Comparison of ENCODE assay signal across 20 mouse cellular contexts in genomic region chr17:5133831-5134230, GRCm38 (mm10).
DNase-seq lines count a peak whose midpoint lies in the region; ATAC-seq and TF ChIP-seq lines count a peak whose summit lies in the region.
"Had no signal": no experiment of that assay in that cellular context is flagged by ENCODE, and none has a peak within 500 bp of the region (broad histone marks: within the 10 kb centered on the region; RNA-seq: fewer than 3 reads in every experiment).

No protein-coding gene starts in this region.

- H3K79me2 ChIP-seq in liver, adult 2 months (ENCODE audit: control insufficient read depth, insufficient read depth, low read length), result peaks cover 13% of the 10 kb centered on the region

- peak overlapping the region; percentile 2 for H3K27ac ChIP-seq in liver, adult 2 months (replicated peaks; ENCODE audit: insufficient read depth, low read depth, low read length)
- no peak overlapping the region for H3K27ac ChIP-seq in liver, embryonic 12.5 days
- H3K27ac ChIP-seq: forebrain, embryonic 10.5 days; hindbrain, embryonic 10.5 days; left cerebral cortex, adult 2 months; midbrain, embryonic 12.5 days; neural tube, embryonic 12.5 days had no signal

- no peaks in the 10 kb centered on the region for H3K9me3 ChIP-seq in liver, embryonic 12.5 days (replicated peaks)
- H3K9me3 ChIP-seq: forebrain, embryonic 10.5 days; hindbrain, embryonic 10.5 days; midbrain, embryonic 12.5 days; neural tube, embryonic 12.5 days had no signal

- no peak for TF ChIP-seq POLR2A in liver, adult 2 months (IDR thresholded peaks at IDR 0.05; ENCODE audit: extremely low read depth, insufficient read depth, low read length)

- H3K4me3 ChIP-seq in liver, adult 2 months (ENCODE audit: insufficient read depth, low read depth, low read length), result no peak overlapping the region
- no peak overlapping the region for H3K4me3 ChIP-seq in liver, embryonic 12.5 days
- H3K4me3 ChIP-seq: forebrain, embryonic 10.5 days; hindbrain, embryonic 10.5 days; left cerebral cortex, adult 2 months; midbrain, embryonic 12.5 days; neural tube, embryonic 12.5 days had no signal

- H3K4me1 ChIP-seq in liver, adult 2 months (ENCODE audit: control insufficient read depth, insufficient read depth, low read length), result peaks cover 20% of the 10 kb centered on the region
- peaks cover 33% of the 10 kb centered on the region for H3K4me1 ChIP-seq in liver, embryonic 12.5 days

- DNase-seq in gastrocnemius, postnatal 25 days, result peak; percentile 24
- no peak for DNase-seq in gastrocnemius, postnatal 14 days
- peak; percentile 71 for DNase-seq in liver, adult 2 months (ENCODE audit: extremely low read depth, low read depth, low spot score)
- peak; percentile 80 for DNase-seq in adrenal gland, postnatal 14 days
- DNase-seq in kidney, postnatal 14 days, result peak; percentile 57
- no peak for DNase-seq in lung, postnatal 10 days
- DNase-seq: B cell, adult 2 months; cerebellum, adult 8-10 months; gastrocnemius, postnatal 10 days; layer of hippocampus, adult 9-11 months; left cerebral cortex, postnatal 4 days; lung, embryonic 14.5 days; thymus, adult 2 months had no signal

- intact Hi-C loops in gastrocnemius, postnatal 14 days (cut with DNase I; ENCODE audit: low total_unique reads), result no loop called here

- 22% methylated on average over 8 of the region's 8 CpGs for WGBS in liver, adult 2 months
- 77% methylated on average over 8 of the region's 8 CpGs for WGBS in liver, embryonic 12.5 days (ENCODE audit: insufficient replicate concordance)

- no peak for ATAC-seq in liver, embryonic 12.5 days

- H3K4me2 ChIP-seq in liver, embryonic 12.5 days, result no peak overlapping the region
- H3K4me2 ChIP-seq: liver, embryonic 11.5 days; lung, embryonic 14.5 days; midbrain, embryonic 12.5 days; neural tube, embryonic 12.5 days had no signal

- no peak overlapping the region for H3K9ac ChIP-seq in liver, adult 2 months (ENCODE audit: low read depth, low read length)
- H3K9ac ChIP-seq in liver, embryonic 12.5 days, result no peak overlapping the region
- H3K9ac ChIP-seq: lung, embryonic 14.5 days; midbrain, embryonic 12.5 days; neural tube, embryonic 12.5 days had no signal

- H3K27me3 ChIP-seq in liver, adult 2 months (ENCODE audit: control insufficient read depth, insufficient read depth, low read length), result no peaks in the 10 kb centered on the region
- no peaks in the 10 kb centered on the region for H3K27me3 ChIP-seq in liver, embryonic 12.5 days (replicated peaks)
- H3K27me3 ChIP-seq: midbrain, embryonic 12.5 days; neural tube, embryonic 12.5 days had no signal

- TF ChIP-seq CTCF in liver, adult 2 months (IDR thresholded peaks at IDR 0.05; ENCODE audit: low read depth, low read length), result no peak

- H3K36me3 ChIP-seq in liver, adult 2 months (ENCODE audit: control insufficient read depth, insufficient read depth, low read length), result no peaks in the 10 kb centered on the region
- H3K36me3 ChIP-seq in liver, embryonic 12.5 days, result peaks cover 6% of the 10 kb centered on the region; the same call in 1 of the 2 replicates
- H3K36me3 ChIP-seq: neural tube, embryonic 12.5 days had no signal

Comparison
In these comparisons a context has a peak if more than half of its experiments do, and no peak if none do; other contexts are left out.
1. DNase-seq: peak in gastrocnemius, postnatal 25 days (single experiment), liver, adult 2 months (single experiment), adrenal gland, postnatal 14 days (single experiment) and kidney, postnatal 14 days (single experiment); none in gastrocnemius, postnatal 14 days (single experiment) and lung, postnatal 10 days (single experiment).